Mouse (Mus musculus) heart, embryonic 14.5 days (tissue): ENCODE results near the gene Prps2. TPM values are rescaled to one million over a fixed set of nuclear protein-coding genes. Genes with fewer than 3 reads are reported as not detected.
"Not testable (repeated sequence)": the region's sequence is repeated elsewhere in the genome, so short reads cannot be mapped to it uniquely, and the experiment has no call there.

Source experiments
- ATAC-seq: fragments of 200-750 bp; cut with Nextera tagmentation; 2 replicates; pipeline ENCODE4 v1.8.0; 2017; ENCODE audit warnings: low read depth, moderate TSS enrichment; ENCODE audit not compliant: insufficient number of reproducible peaks, insufficient read depth, low FRiP score
- H3K27ac ChIP-seq, 2 experiments: fragments of 200-500 bp in 1 of 2; fragments of 300-500 bp in 1 of 2; sonication (generic) in 1 of 2; replicated peaks in 1 of 2; 2 replicates each; pipeline ENCODE4 v1.5.1; 2012 to 2014; ENCODE audit warnings: low read depth in 2 of 2, low read length in 2 of 2, control low read depth in 1 of 2, mild to moderate bottlenecking in 1 of 2, mixed read lengths in 1 of 2; ENCODE audit not compliant: control insufficient read depth in 1 of 2, insufficient read depth in 1 of 2
- H3K27me3 ChIP-seq: fragments of 300-500 bp; sonication (generic); 2 replicates; pipeline ENCODE4 v1.6.1; 2014; ENCODE audit warnings: mild to moderate bottlenecking, low read length, control low read depth; ENCODE audit not compliant: control insufficient read depth, insufficient read depth
- H3K36me3 ChIP-seq: fragments of 300-500 bp; sonication (generic); 2 replicates; pipeline ENCODE4 v1.6.1; 2014; ENCODE audit warnings: mild to moderate bottlenecking, control low read depth, low read length, mixed read lengths; ENCODE audit not compliant: control insufficient read depth, insufficient read depth
- H3K4me1 ChIP-seq, 2 experiments: fragments of 200-500 bp in 1 of 2; fragments of 300-500 bp in 1 of 2; sonication (generic) in 1 of 2; 2 replicates each; pipeline ENCODE4 v1.6.1; 2012 to 2014; ENCODE audit warnings: low read length in 2 of 2, control low read depth in 1 of 2, mixed read lengths in 1 of 2; ENCODE audit not compliant: control insufficient read depth in 2 of 2, insufficient read depth in 2 of 2
- H3K4me2 ChIP-seq: fragments of 300-500 bp; sonication (generic); 2 replicates; pipeline ENCODE4 v1.6.1; 2014; ENCODE audit warnings: mild to moderate bottlenecking, low read length
- H3K4me3 ChIP-seq, 2 experiments: fragments of 200-500 bp in 1 of 2; fragments of 300-500 bp in 1 of 2; sonication (generic) in 1 of 2; 2 replicates each; pipeline ENCODE4 v1.5.1; 2012 to 2014; ENCODE audit warnings: low read length in 2 of 2, mild to moderate bottlenecking in 2 of 2, control low read depth in 1 of 2, low read depth in 1 of 2, moderate library complexity in 1 of 2; ENCODE audit not compliant: control insufficient read depth in 1 of 2, insufficient read depth in 1 of 2
- H3K9ac ChIP-seq: fragments of 300-500 bp; sonication (generic); 2 replicates; pipeline ENCODE4 v1.6.1; 2014; ENCODE audit warnings: mild to moderate bottlenecking, low read length
- H3K9me3 ChIP-seq: fragments of 300-500 bp; sonication (generic); 2 replicates; pipeline ENCODE4 v1.6.1; 2016; ENCODE audit warnings: low read length, control low read depth; ENCODE audit not compliant: control insufficient read depth
- WGBS: fragments of 180-500 bp; shearing (Covaris S2); extraction: QIAGEN DNeasy Blood & Tissue Kit; methylation state at CpG from one replicate; pipeline ENCODE4 v1.1.7; 2014; 5-methylcytosine and 5-hydroxymethylcytosine counted together
- polyA plus RNA-seq: library from polyadenylated mRNA; unstranded; fragments of >200 nt; fragmentation: Nextera tagmentation; extraction: Ambion mirVana; gene quantifications from 2 replicates; pipeline ENCODE4 v1.2.1, GENCODE M21; 2014

Prps2 gene
- polyA plus RNA-seq, 1 experiment from 2014 or later, result 48.8 TPM

DNA sequence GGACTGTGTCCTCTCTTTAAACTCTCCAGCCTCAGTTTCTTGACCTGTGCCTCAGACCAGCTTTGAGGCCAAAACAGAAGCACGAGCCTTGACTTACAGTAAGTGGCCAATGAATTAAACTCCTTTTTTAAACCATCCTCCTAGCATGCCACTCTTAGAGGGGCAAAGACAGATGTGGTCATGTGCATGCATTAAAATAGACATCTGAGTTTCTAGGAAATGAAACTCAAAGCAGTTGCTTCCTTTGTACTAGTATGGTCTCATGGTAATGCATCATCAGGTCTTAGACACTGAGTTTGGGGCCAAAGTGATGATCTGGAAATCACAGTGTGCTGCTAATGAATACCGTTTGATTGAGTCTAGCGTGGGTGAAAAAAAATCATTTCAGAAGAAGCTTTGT is 54.0 kb downstream of the Prps2 start:
- Histone ChIP-seq H3K4me2 (no peak overlapping the region), H3K9me3 (no peaks in the 10 kb centered on the region), H3K9ac (no peak overlapping the region), H3K27me3 (no peaks in the 10 kb centered on the region), H3K4me3 (no peak overlapping the region), H3K4me1 (peaks cover 0 to 2% of the 10 kb centered on the region in 2 experiments; a peak in 1 of 4 replicates), H3K27ac (no peak overlapping the region), H3K36me3 (no peaks in the 10 kb centered on the region)
- ATAC-seq, result no peak
- WGBS, result 79% methylated on average over 3 of the region's 3 CpGs

DNA sequence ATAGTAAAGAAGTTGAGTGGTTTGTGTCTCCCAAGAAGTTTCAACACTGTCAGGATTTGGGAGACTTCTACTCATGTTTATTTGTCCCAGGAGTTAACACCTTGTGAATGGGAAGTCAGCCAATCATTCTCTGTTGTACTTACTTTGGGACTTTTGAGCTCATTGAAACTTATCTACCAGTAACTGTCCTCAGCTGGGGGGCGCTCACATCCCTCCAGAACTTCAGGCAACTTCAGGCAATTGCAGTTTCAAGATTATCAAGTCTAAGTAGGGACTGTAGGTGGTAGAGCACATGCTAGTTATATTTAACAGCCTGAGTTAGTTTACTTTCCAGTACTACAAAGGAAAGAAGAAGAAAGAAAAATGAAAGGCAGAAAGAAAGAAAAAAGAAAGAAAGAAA is 58.8 kb downstream of the Prps2 start:
- no peaks in the 10 kb centered on the region for H3K9me3 ChIP-seq
- WGBS, result 38% methylated on average over 1 of the region's 1 CpGs
- no peak overlapping the region for H3K9ac ChIP-seq
- H3K27ac ChIP-seq, result no peak overlapping the region
- no peaks in the 10 kb centered on the region for H3K27me3 ChIP-seq
- H3K4me1 ChIP-seq, result no peaks in the 10 kb centered on the region
- no peak overlapping the region for H3K4me3 ChIP-seq
- H3K36me3 ChIP-seq, result no peaks in the 10 kb centered on the region
- no peak for ATAC-seq
- no peak overlapping the region for H3K4me2 ChIP-seq

DNA sequence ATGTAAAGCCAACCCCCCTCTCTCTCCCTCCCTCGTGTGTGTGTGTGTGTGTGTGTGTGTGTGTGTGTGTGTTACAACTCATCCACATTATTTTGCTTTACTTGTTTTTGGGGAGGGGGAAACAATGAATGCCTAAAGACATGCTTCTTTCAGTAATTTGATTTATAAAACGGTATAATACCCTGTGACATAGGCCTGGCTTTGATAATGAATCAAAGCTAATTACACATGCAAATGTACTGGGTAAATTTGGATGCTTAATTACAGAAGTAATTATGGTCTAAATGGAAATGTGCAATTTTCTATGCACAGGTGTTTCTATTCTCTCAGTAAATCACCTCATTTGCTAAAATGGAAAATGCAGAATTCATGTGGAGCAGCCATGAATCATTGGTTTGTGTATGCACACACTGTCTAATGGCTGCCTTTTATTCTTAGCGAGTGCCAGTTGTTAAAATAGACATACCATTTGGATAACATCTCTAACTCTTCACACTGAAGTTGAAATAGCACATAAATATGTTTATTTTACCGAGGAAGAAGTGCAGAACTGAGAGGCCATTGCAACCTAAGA is 61.2 kb downstream of the Prps2 start:
- H3K27ac ChIP-seq, result no peak overlapping the region
- H3K4me2 ChIP-seq, result no peak overlapping the region
- no peak for ATAC-seq
- no peak overlapping the region for H3K4me3 ChIP-seq
- no peaks in the 10 kb centered on the region for H3K36me3 ChIP-seq
- H3K4me1 ChIP-seq, result no peaks in the 10 kb centered on the region
- no peaks in the 10 kb centered on the region for H3K9me3 ChIP-seq
- H3K27me3 ChIP-seq, result no peaks in the 10 kb centered on the region
- no peak overlapping the region for H3K9ac ChIP-seq
- WGBS, result 55% methylated on average over 4 of the region's 4 CpGs

DNA sequence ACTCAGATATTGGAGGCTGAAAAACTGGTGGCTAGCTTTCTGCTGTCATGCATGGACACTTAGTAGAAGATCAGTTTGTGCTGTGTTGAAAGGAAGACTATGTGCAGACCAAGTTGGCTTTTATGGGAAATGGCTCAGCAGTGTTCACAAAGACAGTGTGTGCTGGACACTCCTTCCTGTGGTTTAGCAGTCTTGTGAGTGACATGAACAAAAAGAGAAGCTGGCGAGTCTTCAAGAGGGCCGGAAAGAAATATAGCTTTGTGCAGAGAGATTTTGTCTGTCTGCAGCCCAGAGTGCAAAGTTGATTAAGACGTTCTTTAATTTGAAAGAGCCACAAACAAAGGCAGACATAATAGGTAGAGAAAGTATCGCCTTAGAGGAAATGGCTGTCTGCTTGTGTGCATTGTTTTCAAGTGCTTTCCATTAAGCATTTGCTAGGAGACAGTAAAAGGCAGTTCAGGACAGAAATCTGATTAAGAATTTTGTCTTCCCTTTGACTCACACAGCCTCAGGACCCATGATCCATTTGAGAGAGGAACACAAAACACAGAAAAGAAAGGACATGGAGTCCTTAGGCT is 63.6 kb downstream of the Prps2 start:
- Histone ChIP-seq H3K9me3 (no peaks in the 10 kb centered on the region), H3K4me1 (no peaks in the 10 kb centered on the region), H3K4me2 (no peak overlapping the region), H3K27ac (no peak overlapping the region), H3K9ac (no peak overlapping the region), H3K36me3 (no peaks in the 10 kb centered on the region), H3K4me3 (no peak overlapping the region), H3K27me3 (no peaks in the 10 kb centered on the region)
- no peak for ATAC-seq
- 54% methylated on average over 4 of the region's 4 CpGs for WGBS

DNA sequence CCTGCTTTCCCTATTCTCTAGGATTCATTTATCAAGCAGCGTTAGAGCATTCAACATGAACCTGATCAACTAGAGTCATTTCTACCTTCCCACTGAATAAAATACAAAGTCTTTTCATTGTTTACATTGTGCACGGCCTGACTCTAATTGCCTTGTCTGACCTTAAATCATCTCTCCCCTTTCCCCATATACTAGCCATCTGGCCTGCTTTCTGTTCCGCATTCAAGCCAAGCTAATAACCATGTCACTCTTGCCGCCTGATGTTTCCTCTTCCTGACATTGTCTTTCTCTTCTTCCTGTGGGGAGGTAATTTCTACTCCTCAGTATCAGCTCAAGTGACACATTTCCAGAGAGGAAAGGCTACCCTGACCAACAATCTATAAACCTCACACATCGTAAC is 66.8 kb downstream of the Prps2 start:
- Histone ChIP-seq H3K27ac (no peak overlapping the region), H3K4me3 (no peak overlapping the region), H3K4me1 (peaks cover 0 to 2% of the 10 kb centered on the region in 2 experiments; a peak in 2 of 4 replicates), H3K4me2 (no peak overlapping the region), H3K36me3 (no peaks in the 10 kb centered on the region), H3K27me3 (no peaks in the 10 kb centered on the region), H3K9me3 (no peaks in the 10 kb centered on the region), H3K9ac (no peak overlapping the region)
- ATAC-seq, result no peak
- 69% methylated on average over 5 of the region's 5 CpGs for WGBS

DNA sequence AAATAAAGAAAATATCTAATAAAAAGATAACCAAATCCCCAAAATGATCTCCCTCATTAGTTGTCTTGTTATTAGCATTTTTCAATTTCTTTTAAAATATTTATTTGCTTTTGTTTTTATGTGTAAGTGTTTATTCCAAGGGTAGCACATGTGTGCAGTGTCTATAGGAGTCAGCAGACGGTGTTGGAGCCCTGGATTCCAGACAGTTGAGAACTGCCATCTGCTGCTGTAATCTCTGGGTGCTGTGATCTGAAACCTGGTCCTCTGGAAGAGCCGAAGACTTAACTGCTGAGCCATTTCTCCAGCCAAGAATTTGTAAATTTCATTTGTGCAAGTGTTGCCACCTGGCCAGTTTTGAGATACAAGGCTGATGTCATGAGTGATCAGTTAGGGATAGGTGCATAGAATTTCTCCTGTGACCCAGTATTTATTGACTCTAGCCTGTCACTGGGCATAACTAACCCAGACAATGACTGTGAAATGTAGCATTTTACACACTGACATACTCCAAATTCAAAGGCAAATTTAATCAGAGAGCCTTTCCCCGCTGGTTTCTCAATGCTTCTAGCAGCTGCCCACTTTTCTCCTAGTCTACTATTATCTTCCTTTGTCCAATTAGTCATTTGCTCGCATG is 67.3 kb downstream of the Prps2 start:
- H3K9me3 ChIP-seq, result no peaks in the 10 kb centered on the region
- no peak overlapping the region for H3K9ac ChIP-seq
- no peak overlapping the region for H3K4me2 ChIP-seq
- H3K27me3 ChIP-seq, result no peaks in the 10 kb centered on the region
- 60% methylated on average over 4 of the region's 4 CpGs for WGBS
- H3K4me3 ChIP-seq, result no peak overlapping the region
- no peak for ATAC-seq
- H3K36me3 ChIP-seq, result no peaks in the 10 kb centered on the region
- peaks cover 0 to 2% of the 10 kb centered on the region in 2 experiments; a peak in 2 of 4 replicates for H3K4me1 ChIP-seq
- no peak overlapping the region for H3K27ac ChIP-seq

DNA sequence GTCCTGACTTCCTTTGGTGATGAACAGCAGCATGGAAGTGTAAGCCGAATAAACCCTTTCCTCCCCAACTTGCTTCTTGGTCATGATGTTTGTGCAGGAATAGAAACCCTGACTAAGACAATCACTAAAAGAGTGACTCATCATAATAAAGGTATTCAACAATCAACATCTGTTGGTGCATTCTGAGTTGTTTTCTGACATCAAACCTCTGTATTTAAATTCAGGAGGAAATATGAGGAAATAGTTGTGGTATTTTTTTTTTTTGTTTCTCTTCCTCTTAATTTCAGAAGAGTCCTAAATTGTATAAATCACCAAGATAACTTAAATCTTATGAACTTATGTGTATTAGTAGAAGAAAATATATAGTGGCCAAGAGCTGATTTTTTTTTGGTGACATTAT is 80.5 kb downstream of the Prps2 start:
- not testable (repeated sequence) for H3K36me3 ChIP-seq, H3K9ac ChIP-seq, ATAC-seq, H3K9me3 ChIP-seq, H3K4me1 ChIP-seq, H3K27ac ChIP-seq, H3K4me2 ChIP-seq, H3K27me3 ChIP-seq, H3K4me3 ChIP-seq
- WGBS, result no CpG with 5 or more reads among the region's 1 CpGs
